Mouse (Mus musculus) bone marrow macrophage, adult 2 months (primary cell): ENCODE data around the gene Arf4.

Experiments
- CTCF ChIP-seq: IDR thresholded peaks from 2 replicates; pipeline ENCODE4 v1.5.1; 2012; ENCODE audit warnings: low read depth, mild to moderate bottlenecking, low read length, moderate library complexity
- POLR2A ChIP-seq: IDR thresholded peaks from 2 replicates; pipeline ENCODE4 v1.6.1; 2012; ENCODE audit warnings: mild to moderate bottlenecking, low read depth, low read length, borderline replicate concordance

DNA sequence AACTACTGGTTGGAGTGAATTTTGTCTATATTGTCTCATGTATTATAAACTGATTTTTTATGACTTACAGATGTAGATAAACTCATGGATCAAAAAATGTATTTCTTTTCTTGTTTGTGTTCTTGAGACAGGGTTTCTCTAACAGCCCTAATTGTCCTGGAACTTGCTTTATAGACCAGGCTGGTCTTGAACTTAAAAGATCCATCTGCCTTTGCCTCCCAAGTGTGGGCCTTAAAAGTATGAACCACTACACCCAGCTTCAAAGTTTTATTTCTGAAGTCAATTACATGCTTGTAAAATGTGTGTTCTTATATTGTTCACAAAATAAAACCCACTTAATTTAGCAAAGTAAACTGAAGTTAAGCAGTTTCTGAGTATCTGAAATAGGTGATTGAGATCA lies 20.3 kb downstream of the Arf4 start:
- TF ChIP-seq CTCF = no peak
- no peak for TF ChIP-seq POLR2A
